8 mouse cellular contexts compared by ENCODE assay signal in the genomic region with DNA sequence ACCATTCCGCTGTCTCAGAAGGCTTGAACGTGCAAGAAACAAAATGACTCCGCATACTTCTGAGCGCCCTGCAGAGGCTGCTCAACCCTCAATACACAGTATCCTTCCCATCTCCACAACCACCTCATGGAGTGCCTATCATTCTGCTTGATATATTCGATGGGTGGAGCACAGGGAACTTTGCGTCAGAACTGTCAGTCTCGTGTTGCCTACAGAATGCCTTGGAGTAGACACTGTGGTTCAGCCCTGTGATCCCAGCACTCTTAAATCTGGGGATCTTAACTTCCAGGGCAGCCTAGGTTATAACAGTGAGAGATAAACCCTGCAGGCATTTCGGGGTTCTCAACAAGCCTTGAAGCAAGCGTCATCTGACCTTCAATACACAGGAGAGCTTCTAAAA. TPM values are rescaled to one million over a fixed set of nuclear protein-coding genes. Genes with fewer than 3 reads are reported as not detected.
DNase-seq lines count a peak whose midpoint lies in the region; TF ChIP-seq lines count a peak whose summit lies in the region.

No protein-coding gene starts in this region.

- TF ChIP-seq POLR2A in olfactory bulb, adult 2 months (IDR thresholded peaks at IDR 0.05; ENCODE audit: insufficient read depth, low read depth, low read length) = no peak

- TF ChIP-seq CTCF in gastrocnemius, adult 2 months (IDR thresholded peaks at IDR 0.05) = no peak
- TF ChIP-seq CTCF in olfactory bulb, adult 2 months (IDR thresholded peaks at IDR 0.05; ENCODE audit: insufficient read depth, low read depth, low read length) = no peak

- peak overlapping the region; percentile 97 for H3K4me3 ChIP-seq in gastrocnemius, adult 2 months
- H3K4me3 ChIP-seq in olfactory bulb, adult 2 months (ENCODE audit: insufficient read depth, low read depth, low read length) = peak overlapping the region; percentile 23

- WGBS in olfactory bulb, adult 2 months = 41% methylated on average over 9 of the region's 9 CpGs

- intact Hi-C loops in gastrocnemius, adult 2 months (cut with DNase I) = loop anchor here (2.0 kb wide), 2 partner anchors 36 to 50 kb away; no protein-coding TSS in a partner anchor

- no peak for DNase-seq in gastrocnemius, adult 2 months
- DNase-seq in gastrocnemius, postnatal 4 days (ENCODE audit: low spot score in 2 of 2) = no peak
- peak; percentile 40 to 47 for DNase-seq in right cerebral cortex, postnatal 10 days (ENCODE audit: low spot score in 2 of 2)
- DNase-seq in right cerebral cortex, postnatal 14 days = no peak
- peak; percentile 28 for DNase-seq in layer of hippocampus, adult 9-11 months
- DNase-seq in B cell, adult 2 months = no peak
- no peak for DNase-seq in frontal cortex, postnatal 25 days (ENCODE audit: low spot score in 2 of 2)

- H3K4me1 ChIP-seq in olfactory bulb, adult 2 months (ENCODE audit: control insufficient read depth, insufficient read depth, low read length) = peaks cover 17% of the 10 kb centered on the region

- H3K27ac ChIP-seq in gastrocnemius, adult 2 months = peak overlapping the region; percentile 98
- H3K27ac ChIP-seq in olfactory bulb, adult 2 months (ENCODE audit: insufficient read depth, low read depth, low read length) = no peak overlapping the region

RNA-seq across cellular contexts. Expression of gene Auh, which starts 1.1 kb away (rescaled TPM):
- total RNA-seq in gastrocnemius, adult 2 months (2021) = 10 to 100 TPM; 74.0 to 94.1 TPM
- total RNA-seq in gastrocnemius, postnatal 4 days (2021) = 10 to 100 TPM; 46.6 to 47.2 TPM
- not detected in 2 replicates for polyA plus RNA-seq in olfactory bulb, adult 2 months (2012; ENCODE audit: insufficient read depth, insufficient read length, low replicate concordance, missing spikeins)

RNA-seq across cellular contexts. Expression of gene Nfil3, which starts 52.5 kb away (rescaled TPM):
- total RNA-seq in gastrocnemius, adult 2 months (2021) = 100 to 1,000 TPM in 1 of 2 experiments, 10 to 100 TPM in 1; 40.2 to 137 TPM
- 10 to 100 TPM; 21.0 to 22.8 TPM for total RNA-seq in gastrocnemius, postnatal 4 days (2021)
- not detected in 2 replicates for polyA plus RNA-seq in olfactory bulb, adult 2 months (2012; ENCODE audit: insufficient read depth, insufficient read length, low replicate concordance, missing spikeins)

Comparison
In these comparisons a context has a peak if more than half of its experiments do, and no peak if none do; other contexts are left out.
1. DNase-seq: peak in right cerebral cortex, postnatal 10 days (2 of 2) and layer of hippocampus, adult 9-11 months (single experiment); none in gastrocnemius, adult 2 months (single experiment), gastrocnemius, postnatal 4 days (0 of 2), right cerebral cortex, postnatal 14 days (single experiment), B cell, adult 2 months (0 of 2) and frontal cortex, postnatal 25 days (0 of 2).